Mouse (Mus musculus): ENCODE measurements at regions not wholly inside any gene's neighbourhood (a gene's known extent, or its start where the extent isn't known, plus 50 kb on each side); places are given as distances from the start of the nearest gene placed in this dataset.

DNA sequence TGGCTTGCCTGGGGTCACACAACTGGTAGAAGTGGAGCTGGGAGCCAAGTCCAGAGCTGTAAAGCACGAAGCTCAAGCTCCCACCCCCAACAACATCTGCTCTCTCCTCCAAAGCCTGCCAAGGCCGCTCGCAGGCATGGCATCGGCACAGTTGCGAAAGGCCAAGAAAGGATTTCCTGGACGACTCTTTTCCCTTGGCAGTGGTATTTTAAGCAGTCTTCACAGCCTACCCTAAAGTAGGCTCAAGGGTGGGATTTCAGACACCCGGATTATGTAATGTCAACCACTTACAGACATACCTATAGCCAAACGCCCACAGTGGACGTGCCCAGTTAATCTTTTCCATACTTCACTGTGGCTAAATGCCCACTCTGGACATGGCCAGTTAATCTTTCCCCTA, 162.6 kb downstream of the Inhbb start:
- no peak for DNase-seq (ENCODE audit: low spot score in 2 of 2)

DNA sequence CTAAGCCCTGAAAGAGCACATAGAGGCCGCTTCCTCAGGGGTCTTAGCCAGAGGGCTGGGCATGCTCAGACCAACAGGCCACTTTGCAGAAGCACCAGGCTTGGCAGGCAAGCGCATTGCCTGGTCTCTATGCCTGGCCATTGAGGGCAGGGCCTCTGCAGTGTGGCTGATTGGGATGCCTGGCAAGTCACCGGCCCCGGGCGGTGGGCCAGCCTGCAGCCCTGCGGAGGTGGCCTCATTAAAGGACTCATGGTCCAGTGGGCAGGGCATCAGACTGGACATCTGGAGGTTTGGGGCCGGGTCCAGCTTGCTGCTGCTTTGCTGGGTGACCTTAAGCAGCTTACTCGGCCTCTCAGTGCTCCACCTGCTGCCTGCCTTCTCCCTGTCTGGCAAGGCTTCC, 165.3 kb downstream of the Inhbb start:
- peak; percentile 46 to 62 for DNase-seq (ENCODE audit: low spot score in 2 of 2)

DNA sequence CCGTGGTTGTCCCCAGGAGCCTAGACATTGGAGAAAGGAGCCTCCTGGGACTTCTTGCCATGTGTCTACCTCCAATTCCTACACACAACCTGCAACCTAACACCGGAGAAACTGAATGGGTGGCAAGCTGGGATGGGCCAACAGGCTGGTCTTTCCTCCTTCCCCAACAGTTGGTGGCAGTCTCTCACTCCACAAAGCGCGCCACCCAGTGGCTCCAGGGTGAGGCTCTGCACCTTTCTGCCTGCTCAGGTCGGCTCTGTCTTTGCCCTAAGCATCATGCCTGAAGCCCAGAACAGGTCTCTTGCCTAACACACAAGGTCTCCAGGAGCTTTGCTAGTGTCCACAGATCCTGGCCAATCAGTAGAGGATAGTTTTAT, 166.0 kb downstream of the Inhbb start:
- no peak for DNase-seq (ENCODE audit: low spot score in 2 of 2)

DNA sequence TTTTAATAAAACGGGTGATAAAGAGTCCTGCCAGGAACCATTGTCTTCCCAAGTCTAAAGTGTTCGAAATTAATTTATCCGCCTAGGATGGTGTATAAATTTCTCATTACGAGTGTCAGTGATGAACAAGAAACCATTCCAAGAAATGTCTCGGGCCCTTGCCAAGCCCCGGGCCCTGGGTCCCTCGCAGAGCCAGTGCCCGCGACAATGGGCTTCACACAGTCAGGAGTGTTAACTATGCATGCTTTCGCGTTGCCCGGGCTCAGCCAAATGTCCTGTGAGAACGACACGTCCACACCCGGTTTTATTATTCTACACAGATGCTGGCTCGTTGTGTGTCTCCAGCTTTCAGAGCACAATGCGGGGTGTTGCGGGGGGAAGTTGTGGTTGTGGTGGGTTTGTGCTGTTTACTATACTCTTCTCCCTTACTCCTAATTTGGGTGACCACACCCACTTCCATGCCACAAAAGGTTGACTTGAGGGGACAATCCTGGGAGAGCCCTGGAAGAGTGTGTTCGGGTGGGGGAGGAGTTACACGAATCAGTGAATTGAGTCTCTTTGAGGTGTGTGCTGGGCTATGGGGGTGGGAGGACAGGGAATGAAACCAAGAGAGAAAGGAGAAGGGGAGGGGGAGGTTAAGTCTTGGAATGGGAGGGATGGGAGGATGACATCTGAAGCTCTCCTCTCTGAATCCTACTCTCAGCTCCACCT, 166.5 kb downstream of the Inhbb start:
- no peak for DNase-seq (ENCODE audit: low spot score in 2 of 2)

DNA sequence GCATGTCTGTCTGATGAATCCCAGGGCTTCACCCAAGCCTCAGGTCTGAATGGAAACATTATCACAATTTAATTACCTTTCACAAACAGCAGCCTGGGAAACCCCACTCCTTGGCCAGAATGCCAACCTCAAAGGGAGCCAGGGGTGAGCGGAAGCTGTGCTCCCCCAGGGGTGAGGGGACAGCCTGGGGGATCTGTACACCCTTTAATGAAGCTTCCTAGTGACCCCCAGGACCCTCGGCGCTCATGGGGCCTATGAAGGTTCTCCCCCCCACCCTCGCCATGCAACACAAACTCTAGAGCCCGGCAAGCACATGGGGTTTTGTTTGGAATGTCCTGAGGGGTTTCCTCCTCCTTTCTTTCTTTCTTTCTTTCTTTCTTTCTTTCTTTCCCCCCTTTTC, 167.1 kb downstream of the Inhbb start:
- no peak for DNase-seq (ENCODE audit: low spot score in 2 of 2)

DNA sequence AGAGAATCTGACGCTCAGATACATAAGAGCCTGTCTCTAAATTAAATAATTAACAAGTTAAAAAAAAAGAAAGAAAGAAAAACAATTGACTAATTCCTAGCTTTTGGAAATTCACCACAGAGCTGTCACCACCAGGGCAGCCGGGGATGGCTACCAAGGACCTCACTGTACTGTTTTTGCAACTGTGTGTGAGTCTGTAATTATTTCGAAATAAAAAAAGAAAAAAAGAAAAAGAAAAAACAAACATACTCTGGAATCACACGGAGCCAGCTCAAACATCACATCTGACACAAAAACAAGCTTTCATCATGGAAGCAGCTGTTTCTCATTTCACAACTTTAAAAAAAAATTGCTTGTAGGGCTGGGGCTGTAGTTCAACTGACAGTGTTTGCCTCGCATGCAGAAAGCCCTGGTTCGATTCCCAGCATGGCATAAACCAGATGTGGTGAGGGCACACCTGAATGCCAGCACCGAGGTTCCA, 168.6 kb downstream of the Inhbb start:
- DNase-seq (ENCODE audit: low spot score in 2 of 2) = peak; percentile 60 to 72

DNA sequence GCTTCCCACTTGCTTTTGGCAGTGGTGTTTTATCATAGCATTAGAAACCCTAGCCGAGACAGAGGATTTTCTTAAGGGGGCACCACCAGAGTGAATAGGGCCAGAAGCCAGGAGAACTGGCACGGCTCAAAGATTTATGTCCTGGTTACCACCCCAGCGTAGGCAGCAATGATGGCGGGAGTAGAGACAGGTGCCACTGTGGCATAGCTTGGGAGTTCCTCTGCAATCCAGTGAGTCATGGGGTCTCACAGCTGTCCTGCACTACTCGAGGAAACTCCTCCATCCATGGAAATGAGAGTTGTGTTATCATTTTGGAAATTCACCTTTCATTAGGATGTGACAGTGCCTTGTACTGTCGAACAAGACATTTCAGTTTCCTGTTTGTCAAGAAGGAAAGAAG, 169.6 kb downstream of the Inhbb start:
- no peak for DNase-seq (ENCODE audit: low spot score in 2 of 2)

DNA sequence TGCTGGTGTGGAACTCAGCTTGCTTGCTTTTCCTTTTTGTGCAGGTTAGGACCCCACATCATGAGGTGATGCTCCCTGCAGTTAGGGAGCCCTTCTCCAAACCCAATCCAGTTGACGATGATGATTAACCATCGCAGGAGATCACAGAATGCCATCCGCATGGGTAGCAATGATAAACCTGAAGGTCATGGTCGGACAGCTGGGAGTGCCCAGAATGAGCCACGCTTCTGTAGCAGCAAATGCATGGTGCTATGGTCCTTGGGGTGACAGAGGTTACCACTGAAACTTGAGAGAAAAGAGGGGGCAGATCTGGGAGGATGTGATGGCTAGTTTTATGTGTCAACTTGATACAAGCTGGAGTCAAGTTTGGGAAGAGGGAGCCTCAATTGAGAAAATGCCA, 170.3 kb downstream of the Inhbb start:
- no peak for DNase-seq (ENCODE audit: low spot score in 2 of 2)

DNA sequence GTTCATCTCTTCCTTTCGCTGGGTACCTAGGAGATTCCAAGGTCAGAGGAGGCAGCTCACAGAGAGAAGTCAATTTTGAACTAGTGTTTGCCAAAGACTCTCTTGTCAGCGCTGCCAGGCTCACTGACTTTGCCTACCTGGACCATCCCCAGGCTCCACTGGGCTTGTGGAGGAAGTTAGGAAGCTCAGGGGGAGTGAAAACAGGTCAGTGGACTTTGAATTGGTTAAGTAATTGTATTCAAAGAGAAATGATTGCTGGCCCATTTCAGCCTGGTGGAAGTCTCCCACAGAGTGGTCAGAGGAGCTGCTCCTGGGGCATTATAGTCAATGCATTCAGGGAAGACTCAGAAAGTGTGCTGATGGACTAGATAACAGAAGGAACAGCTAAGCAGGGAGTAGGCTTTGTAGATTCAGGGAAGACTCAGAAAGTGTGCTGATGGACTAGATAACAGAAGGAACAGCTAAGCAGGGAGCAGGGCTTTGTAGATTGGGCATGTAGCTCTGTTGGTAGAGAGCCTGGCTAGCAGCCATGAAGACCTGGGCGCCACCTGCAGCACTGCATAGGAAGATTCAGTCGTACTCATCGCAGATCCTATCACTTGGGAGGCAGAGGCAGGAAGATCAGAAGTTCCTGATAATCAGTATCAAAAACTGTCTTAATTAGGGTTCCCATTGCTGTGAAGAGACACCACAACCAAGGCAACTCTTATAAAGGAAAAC, 173.1 kb downstream of the Inhbb start:
- DNase-seq (ENCODE audit: low spot score in 2 of 2) = no peak

DNA sequence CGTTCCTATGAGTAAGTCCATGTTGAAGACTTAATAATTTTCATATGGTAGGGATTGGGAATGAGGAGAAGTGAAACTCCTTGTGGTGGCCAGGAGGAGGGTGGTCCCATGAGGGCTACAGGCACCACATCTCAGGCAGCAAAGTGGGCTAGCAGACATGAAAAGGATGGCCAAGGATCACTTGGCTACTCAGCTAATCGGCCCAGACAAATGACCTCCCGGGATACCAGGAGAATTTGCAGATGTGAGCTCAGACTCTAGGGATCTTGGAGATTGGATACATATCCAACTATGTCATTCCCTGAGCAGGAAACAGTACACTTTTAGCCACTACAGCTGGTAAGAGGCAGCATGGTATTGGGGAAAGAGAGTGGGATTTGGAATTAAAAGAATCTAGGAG, 174.9 kb downstream of the Inhbb start:
- DNase-seq (ENCODE audit: low spot score in 2 of 2) = peak; percentile 38 to 46

DNA sequence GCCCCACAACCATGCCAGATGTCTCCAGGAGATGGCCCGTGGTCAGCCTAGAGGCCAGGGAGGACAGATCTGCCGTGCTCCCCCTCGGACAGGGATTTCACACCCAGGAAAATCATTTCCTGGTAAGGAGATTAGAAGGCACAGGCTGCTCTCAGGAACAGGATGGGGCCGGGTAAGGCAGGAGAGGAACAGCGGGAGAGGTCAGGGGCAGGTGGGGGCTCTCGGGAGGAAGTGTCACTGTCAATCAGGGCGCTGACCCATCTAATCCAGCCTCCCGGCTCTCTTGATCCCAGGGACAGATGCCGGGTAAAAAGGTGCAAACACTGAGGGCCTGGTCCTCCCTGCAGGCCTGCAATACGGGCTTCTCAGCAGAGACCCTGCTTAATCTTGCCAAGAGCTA, 183.6 kb downstream of the Inhbb start:
- DNase-seq (ENCODE audit: low spot score in 2 of 2) = no peak

DNA sequence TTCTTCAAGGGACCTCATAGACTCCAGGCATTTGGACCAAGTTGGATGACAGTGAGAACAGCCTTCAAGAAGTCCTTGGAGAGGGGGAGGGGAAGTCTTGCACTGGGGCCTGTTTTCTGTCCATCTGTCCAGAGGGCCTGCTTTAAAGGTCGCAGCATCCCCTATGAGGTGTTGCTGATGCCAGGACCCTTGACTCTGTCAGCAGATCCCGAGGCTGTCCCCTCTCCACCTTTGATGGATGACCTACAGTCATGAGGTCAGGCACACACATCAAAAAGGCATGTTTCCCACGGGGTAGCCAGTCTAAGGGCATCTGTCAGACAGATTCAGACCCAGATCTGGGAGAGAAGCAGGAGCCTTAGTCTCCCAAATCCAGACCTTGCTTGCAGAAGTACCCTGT, 183.4 kb upstream of the Gli2 start:
- DNase-seq (ENCODE audit: low spot score in 2 of 2) = no peak

DNA sequence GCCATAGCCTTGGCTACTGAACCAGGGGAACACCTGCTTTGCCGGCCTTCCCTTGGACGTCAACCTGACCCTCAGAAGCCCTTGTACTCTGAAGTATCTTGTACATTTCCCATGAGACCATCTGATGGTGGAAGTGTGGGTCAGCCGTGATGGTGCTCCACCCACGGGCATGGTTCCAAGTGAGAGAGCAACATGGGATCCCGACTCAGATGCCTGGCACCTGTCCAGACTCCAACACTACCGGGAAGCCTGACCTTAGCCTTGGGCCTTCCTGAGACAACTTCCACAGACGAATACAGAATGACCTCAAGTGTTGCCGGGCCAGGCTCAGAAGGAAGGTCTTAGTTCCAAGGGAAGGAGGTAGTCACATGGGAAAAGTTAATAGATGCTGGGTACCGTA, 181.0 kb upstream of the Gli2 start:
- peak; percentile 67 to 84 for DNase-seq (ENCODE audit: low spot score in 2 of 2)

DNA sequence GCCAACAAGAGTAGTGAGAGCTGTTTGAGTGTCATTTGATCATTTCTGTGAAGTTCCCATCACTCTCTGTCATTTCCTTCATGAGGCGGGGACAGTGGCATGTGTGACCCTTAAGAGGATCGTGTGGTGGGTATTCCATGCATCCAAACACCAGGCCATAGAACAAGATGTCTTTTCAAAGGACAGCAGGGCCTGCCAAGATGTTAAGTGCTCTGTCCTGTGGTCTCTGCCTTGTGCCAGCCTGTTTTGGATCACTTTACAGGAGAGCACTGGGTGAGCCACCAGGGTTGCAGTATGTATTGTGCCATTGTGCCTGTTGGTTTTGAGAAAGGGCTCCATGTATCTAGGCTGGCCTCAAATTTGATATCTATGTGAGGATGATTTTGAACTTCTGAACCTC, 173.6 kb upstream of the Gli2 start:
- DNase-seq (ENCODE audit: low spot score in 2 of 2) = peak; percentile 10 to 28

DNA sequence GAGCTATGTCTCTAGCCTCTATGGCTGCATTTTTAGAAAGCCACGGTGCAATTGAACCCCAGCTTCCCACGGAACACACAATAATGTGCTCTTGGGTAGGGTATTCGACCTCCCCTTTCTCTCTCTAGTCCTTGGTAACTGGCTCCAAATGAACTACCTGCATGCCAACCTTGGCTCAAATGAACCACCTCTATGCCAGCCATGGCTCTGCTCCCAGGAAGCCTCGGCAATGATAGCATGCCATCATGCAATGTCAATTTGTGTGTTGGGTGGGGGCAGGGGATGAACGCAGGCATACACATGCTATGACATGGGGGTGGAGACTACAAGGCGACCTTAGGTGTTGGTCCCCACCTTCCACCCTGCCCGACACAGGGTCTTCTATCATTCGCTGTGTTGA, 170.5 kb upstream of the Gli2 start:
- DNase-seq (ENCODE audit: low spot score in 2 of 2) = peak in 1 of 2 experiments; percentile 44

DNA sequence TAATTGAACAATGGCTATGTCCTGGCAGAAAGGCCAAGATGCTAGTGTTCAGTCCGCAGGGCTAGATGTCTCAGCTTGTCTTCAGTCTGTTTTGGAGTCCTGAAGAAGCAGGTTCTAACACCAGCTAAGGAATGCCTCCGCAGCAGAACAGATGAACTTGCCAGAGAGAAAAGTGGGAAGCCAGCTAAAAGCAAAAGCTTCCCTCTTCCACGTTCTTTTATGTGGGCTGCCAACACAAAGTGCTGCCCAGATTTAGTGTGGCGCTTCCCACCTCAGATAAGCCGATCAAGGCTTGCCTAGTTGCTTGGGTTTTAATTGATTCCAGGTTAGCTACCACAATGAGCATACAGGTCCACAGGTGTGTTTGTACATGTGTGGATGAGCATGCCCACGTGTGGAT, 168.5 kb upstream of the Gli2 start:
- DNase-seq (ENCODE audit: low spot score in 2 of 2) = no peak

DNA sequence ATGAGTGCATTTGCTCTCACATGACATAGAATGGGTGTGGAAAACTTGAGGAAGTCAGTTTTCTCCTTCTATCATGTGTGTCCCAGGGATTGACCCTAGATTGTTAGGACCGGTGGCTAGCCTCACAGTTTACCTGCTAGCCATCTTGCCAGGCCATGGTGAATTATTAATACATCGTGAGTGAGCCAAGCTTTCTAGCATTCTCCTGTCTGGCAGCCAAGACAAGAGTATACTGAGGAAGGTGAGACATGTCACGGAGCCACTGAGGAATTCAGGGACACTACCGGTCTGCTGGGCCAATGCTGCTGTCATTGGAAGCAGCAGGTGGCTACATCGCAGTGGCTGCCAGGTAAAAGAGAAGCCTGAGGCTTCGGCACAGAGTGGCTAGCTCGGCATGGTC, 167.6 kb upstream of the Gli2 start:
- no peak for DNase-seq (ENCODE audit: low spot score in 2 of 2)

DNA sequence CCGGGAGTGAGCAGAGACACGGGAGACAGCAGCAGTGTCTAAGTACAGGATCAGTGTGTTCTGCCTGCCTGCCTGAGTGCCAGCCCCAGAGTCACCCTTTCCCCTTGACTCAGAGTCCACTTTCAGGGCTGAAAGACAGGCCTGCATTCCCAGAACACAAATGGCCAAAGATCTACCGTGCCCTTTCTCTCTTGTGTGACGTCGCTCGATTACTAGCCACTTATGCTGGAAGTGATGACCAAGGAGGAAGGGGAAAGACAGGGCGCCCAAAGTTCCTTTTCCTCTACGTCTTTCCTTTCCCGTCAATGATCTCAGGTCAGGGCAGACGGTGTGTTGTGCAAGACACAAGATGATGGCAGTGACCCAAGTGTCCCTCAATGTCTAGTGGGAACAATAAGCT, 166.4 kb upstream of the Gli2 start:
- peak; percentile 9 to 25 for DNase-seq (ENCODE audit: low spot score in 2 of 2)

DNA sequence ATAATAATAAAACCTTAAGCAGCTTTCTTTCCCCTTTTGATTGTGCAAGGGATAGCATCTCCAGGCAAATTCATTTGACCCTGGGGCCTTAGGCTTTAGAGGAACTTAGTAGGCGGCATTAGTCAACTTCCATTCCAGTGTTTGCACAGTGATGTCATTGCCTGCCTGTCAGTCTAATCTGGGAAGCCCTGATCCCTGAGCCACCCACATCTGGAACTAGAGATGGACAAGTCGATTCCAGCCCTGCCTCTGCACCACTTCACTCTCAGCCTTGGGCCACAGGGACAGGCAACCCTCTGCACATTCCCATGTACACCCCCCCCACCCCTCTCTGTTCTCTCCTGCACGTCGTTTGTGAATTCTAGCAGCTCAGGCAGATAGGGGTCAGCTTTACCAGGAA, 164.0 kb upstream of the Gli2 start:
- DNase-seq (ENCODE audit: low spot score in 2 of 2) = no peak

DNA sequence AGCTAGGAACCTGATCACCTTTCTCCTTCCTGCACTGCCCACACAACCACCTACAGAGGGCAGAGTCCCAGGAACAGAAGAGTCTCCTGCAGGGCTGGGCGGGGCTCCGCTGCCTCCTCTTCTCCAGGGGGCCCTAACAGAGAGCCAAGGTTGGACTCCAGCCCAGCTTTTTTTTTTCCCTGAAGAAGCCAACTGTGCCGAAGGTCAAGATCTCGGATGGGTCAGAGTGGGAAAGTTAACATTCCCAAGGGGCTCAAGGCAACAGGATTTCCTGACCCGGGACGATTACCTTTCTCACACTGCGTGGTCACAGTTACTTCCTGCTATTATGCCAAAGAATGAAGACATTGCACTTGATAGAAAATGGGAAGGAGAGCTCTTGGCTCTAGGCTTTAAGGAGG, 156.2 kb upstream of the Gli2 start:
- peak; percentile 79 to 80 for DNase-seq (ENCODE audit: low spot score in 2 of 2)

DNA sequence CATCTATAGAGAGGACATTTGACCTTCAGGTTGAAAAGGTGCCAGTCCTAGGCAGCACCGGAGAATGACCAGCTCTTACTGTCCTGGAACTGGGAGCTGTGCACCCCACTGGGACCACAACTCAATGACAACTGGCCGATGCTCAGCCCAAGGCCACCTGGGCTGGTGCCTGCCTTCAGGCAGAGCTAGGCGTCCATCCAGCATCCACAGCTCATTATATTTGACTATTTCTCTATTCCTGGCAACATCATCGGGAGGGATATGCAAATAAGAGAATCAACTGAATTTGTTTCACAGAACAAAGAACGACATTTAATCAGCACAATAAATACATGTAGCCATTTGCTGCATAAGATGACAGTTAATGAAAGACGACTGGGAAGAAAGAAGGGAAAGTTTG, 149.0 kb upstream of the Gli2 start:
- no peak for DNase-seq (ENCODE audit: low spot score in 2 of 2)

DNA sequence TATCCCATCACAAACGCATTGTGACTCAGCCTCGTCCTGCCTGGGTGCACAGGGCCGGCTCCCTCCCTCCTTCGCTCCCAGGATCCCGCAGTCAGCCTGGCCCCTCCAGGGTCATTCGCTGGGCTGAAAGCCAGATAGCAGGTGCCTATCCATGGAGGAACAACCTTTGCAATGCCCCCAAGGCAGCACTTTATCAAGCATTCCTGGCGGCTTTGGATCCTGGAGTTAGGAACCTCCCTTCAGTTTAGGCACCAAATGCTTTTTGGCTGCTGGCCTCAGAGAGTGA, 143.9 kb upstream of the Gli2 start:
- DNase-seq (ENCODE audit: low spot score in 2 of 2) = peak; percentile 42 to 47

DNA sequence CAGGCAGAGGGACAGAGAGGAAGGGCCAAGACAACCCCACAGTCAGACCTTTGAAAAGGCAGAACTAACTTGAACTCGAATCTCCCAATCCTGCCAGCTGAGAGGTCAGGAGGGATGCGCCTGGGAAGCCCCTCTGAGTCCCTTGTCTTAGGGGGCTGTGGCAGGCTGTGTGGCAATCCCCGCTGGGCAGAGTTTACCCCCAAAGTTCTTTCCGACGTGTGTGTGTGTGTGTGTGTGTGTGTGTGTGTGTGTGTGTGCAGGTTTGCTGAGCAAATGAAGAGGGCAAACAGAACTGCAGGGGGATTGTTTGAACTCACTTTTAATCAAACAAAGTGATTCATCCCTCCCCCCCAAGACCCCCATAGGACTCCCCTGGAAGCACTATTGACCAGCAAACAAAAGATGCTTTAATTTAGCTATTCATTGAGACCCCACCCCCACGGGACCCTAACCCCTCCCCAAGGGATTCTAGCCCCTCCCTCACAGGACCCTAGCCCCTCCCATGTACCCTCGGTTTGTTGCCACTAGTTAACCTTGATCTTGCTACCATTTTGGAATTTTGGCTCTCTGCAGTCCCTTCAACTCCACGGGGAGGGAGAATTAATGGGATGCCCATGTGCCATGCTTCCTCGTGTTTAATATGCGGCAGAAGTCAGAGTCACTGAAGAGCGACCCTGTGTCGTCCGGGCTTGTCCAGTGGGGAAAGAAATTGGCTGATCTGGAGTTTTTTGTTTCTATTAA, 143.4 kb upstream of the Gli2 start:
- no peak for DNase-seq (ENCODE audit: low spot score in 2 of 2)

Measured in heart, adult 9 months (tissue).